Mouse (Mus musculus) testis, postnatal 10 days (tissue): ENCODE measurements around the gene Ggnbp2.

Experiments used
- DNase-seq: peaks from one replicate; pipeline ENCODE4 v3.0.0; 2021; ENCODE audit warnings: low spot score

Ggnbp2 gene

GRCm38 (mm10) chr11:84825261-84825807, 45.3 kb downstream of the Ggnbp2 start:
- DNase-seq, result peak; percentile 45

DNA sequence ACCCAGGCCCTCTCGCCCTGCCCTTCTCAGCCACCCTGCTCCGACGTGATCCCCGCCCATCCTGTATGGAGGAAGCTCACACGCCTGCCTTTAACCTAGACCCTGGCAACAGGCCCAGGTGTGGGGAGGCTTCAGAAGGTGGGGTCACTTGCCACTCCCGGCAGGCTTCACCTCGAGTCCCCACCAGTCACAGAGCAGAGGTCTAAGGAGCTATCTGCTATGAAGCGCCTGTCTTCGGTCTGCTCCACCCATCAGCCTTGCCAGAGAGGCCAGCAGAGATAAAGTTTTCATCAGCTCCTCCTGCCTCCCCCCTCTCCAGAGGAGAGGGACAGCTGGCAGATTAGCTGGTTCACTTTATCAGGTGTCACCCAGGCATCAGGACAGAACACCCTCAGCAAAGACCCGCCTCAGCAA, 47.1 kb downstream of the Ggnbp2 start:
- peak; percentile 70 for DNase-seq

- no peak for DNase-seq
Observed at GRCm38 (mm10) chr11:84822487-84822886, 48.1 kb downstream of the Ggnbp2 start.

- no peak for DNase-seq
Observed at GRCm38 (mm10) chr11:84821131-84821770, 49.4 kb downstream of the Ggnbp2 start.

DNA sequence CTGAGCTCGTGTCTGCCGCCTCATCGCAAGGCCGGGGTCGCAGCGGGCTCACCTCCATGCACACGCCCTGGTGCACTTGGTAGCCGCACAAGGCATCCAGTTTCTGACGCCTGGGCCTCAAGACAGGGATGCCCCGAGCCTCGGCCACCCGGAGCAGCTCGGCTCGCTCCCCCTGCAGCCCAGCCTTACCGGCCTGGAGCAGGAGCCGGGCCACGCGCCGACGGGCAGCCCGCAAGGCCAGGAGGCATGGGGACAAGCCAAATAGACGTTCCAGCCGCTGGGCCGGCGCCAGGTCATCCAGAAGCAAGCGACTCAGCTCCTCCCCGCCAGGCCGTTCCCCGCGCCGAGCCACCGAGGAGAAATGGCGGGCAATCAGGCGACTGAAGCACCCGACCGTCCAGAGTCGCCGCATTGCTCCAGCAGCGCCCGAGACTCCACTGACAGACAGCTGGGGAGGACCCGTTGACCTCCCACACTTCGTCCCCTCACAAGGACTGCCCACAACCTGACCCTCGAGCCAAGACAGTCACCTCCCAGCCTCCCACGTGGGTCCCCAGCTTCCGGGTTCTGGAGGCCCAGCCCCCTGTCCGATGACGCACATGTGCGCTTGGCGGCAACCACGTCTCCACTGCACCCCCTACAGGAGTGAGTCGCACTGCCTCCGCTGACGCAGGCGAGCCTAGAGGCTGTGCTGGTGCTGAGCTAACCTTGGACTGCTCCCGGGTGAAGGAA, 51.5 kb downstream of the Ggnbp2 start, which contains the start of gene Mrm1:
Mrm1 (minus strand) TSS at position 555 of the 732 bp plus-strand sequence.
- peak; percentile 96 for DNase-seq

DNA sequence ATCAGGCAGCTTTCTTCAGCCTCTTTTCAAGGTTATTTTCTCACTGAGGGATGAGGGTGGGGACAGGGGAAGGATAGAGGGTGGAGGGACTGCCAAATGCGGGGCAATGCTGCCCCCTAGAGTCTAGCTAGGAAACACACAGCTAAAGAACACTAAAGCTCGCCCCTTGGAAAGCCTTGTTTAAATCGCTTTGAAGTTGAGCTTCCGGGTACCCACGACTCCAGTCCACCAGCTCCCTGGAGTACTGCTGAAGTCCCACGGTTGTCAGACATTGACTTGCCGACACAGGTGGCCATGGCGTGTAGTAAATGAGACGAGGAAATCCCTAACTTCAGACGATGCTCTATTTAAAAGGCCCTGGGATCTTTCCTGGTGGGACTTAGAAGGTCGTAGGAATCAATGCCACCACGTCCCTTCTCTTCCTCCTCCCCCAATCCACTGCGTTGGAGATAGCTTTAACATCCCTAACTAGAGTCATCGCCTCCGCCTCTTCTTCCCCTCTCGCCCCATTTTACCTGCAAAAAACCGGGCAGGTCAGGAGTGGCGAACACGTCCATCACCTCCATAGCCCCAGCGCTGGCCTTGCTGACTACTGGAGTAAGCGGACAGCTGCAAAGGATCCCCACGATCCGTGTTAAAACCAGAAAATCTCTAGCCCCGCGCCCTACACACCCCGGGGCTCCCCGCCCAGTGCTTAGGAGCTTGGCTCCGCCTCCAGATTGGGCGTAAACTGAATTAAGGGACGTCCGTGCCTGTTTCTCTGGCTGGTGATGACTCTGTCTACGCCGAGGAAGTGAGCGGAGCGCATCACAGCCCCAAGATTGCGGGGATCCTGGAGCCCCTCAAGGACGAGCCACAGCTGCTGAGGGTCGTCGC, 52.3 kb downstream of the Ggnbp2 start:
- peak; percentile 78 for DNase-seq

DNA sequence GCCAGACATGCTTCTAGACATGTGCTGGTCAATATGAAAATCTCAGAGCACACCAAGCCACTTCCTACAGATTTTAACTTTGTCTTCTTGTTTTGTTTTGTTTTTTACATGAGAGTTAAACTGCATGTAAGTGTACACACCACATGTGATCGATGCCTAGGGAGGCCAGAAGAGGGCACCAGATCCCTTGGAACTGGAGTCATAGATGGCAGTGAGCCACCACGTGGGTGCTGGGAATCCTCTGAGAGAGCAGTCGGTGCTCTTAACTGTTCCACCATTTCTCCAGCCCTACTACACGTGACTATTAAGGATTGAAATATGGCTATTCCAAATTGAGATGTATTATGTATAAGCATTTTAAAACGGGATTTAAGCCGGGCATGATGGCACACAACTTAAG, 53.3 kb downstream of the Ggnbp2 start:
- DNase-seq, result peak; percentile 61

GRCm38 (mm10) chr11:84813724-84814510, 56.7 kb downstream of the Ggnbp2 start:
- DNase-seq, result peak; percentile 88

GRCm38 (mm10) chr11:84804373-84804772, 66.2 kb downstream of the Ggnbp2 start:
- DNase-seq, result peak; percentile 48

- DNase-seq, result peak; percentile 88
Observed at GRCm38 (mm10) chr11:84797627-84798353, 72.8 kb downstream of the Ggnbp2 start.

- peak; percentile 45 for DNase-seq
Observed at GRCm38 (mm10) chr11:84797026-84797425, 73.6 kb downstream of the Ggnbp2 start.

- peak; percentile 85 for DNase-seq
Observed at GRCm38 (mm10) chr11:84794496-84795113, 76.0 kb downstream of the Ggnbp2 start.

DNA sequence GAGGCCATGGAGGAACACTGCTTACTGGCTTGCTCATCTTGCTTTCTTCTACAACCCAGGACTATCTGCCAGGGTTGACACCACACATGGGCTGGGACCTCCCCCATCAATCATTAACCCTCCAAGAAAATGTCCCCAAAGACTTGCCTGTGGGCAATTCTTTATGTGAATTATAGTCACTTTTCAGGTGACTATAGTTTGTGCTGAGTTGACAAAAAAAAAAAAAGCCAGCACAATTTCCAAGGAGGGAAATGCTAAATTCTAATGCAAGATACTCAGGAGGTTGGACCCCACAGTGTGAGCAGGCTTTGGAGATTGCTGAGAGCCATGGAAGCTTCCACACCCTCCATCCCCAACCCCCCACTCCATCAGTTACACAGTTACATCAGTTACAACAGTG, 77.1 kb downstream of the Ggnbp2 start:
- DNase-seq, result no peak

- no peak for DNase-seq
Observed at GRCm38 (mm10) chr11:84790383-84790782, 80.2 kb downstream of the Ggnbp2 start.
